Mouse (Mus musculus): ENCODE results near the gene Nmt1. TPM values are rescaled to one million over a fixed set of nuclear protein-coding genes. Genes with fewer than 3 reads are reported as not detected.

The Nmt1 gene
- total RNA-seq, 2 experiments from 2014 or later: 43.8 to 51.9 TPM

GRCm38 (mm10) chr11:103053191-103054076 is 25.4 kb downstream of the Nmt1 start:
- peak overlapping the region; percentile 93 for H3K27ac ChIP-seq
- no peak for TF ChIP-seq CTCF (IDR thresholded peaks at IDR 0.05)
- intact Hi-C loops (cut with DNase I): loop anchor here (5.0 kb wide), 1 partner anchor 151 kb away; the partner anchor contains the start of gene Gfap
- H3K4me3 ChIP-seq: no peak overlapping the region
- DNase-seq: peak; percentile 23

GRCm38 (mm10) chr11:103054798-103055197 is 26.8 kb downstream of the Nmt1 start:
- peak; percentile 89 for TF ChIP-seq CTCF (IDR thresholded peaks at IDR 0.05)
- Histone ChIP-seq H3K27ac (peak overlapping the region; percentile 50; the same call in 1 of the 2 replicates), H3K4me3 (no peak overlapping the region)
- intact Hi-C loops (cut with DNase I): loop anchor here (5.0 kb wide), 1 partner anchor 152 kb away; the partner anchor contains the start of gene Gfap
- DNase-seq: peak; percentile 71

GRCm38 (mm10) chr11:103056636-103057035 is 28.6 kb downstream of the Nmt1 start:
- TF ChIP-seq CTCF (IDR thresholded peaks at IDR 0.05): no peak

GRCm38 (mm10) chr11:103058499-103059085 is 30.6 kb downstream of the Nmt1 start:
- DNase-seq: peak; percentile 80
- intact Hi-C loops (cut with DNase I): loop anchor here (1.0 kb wide), 1 partner anchor 17 kb away; no protein-coding TSS in a partner anchor
- peak; percentile 51 for TF ChIP-seq CTCF (IDR thresholded peaks at IDR 0.05)
- Histone ChIP-seq H3K4me3 (no peak overlapping the region), H3K27ac (peak overlapping the region; percentile 92)

More at GRCm38 (mm10) chr11:103056636-103057035, 28.6 kb downstream of the Nmt1 start:
- no peak overlapping the region for H3K4me3 ChIP-seq
- H3K27ac ChIP-seq: peak overlapping the region; percentile 92
- intact Hi-C loops (cut with DNase I): no loop called here
- peak; percentile 40 for DNase-seq

GRCm38 (mm10) chr11:103066191-103067050 is 38.4 kb downstream of the Nmt1 start:
- no peak for TF ChIP-seq CTCF (IDR thresholded peaks at IDR 0.05)
- H3K27ac ChIP-seq: peak overlapping the region; percentile 90

GRCm38 (mm10) chr11:103067051-103067361 is 39.0 kb downstream of the Nmt1 start:
- peak overlapping the region; percentile 90 for H3K27ac ChIP-seq
- DNase-seq: peak; percentile 43
- intact Hi-C loops (cut with DNase I): no loop called here
- peak overlapping the region; percentile 5; the same call in 1 of the 2 replicates for H3K4me3 ChIP-seq
- no peak for TF ChIP-seq CTCF (IDR thresholded peaks at IDR 0.05)

More at GRCm38 (mm10) chr11:103066191-103067050, 38.4 kb downstream of the Nmt1 start:
- peak; percentile 47 for DNase-seq
- peak overlapping the region; percentile 5; the same call in 1 of the 2 replicates for H3K4me3 ChIP-seq
- intact Hi-C loops (cut with DNase I): no loop called here

- Histone ChIP-seq H3K4me3 (peak overlapping the region; percentile 5; the same call in 1 of the 2 replicates), H3K27ac (peak overlapping the region; percentile 90)
- peak; percentile 92 for DNase-seq
- TF ChIP-seq CTCF (IDR thresholded peaks at IDR 0.05): no peak
- intact Hi-C loops (cut with DNase I): no loop called here
Measured at GRCm38 (mm10) chr11:103067457-103068001, 39.5 kb downstream of the Nmt1 start.

- H3K4me3 ChIP-seq: no peak overlapping the region
- H3K27ac ChIP-seq: peak overlapping the region; percentile 90
- intact Hi-C loops (cut with DNase I): no loop called here
- DNase-seq: no peak
- no peak for TF ChIP-seq CTCF (IDR thresholded peaks at IDR 0.05)
Measured at GRCm38 (mm10) chr11:103068272-103068671, 40.3 kb downstream of the Nmt1 start.

GRCm38 (mm10) chr11:103068884-103069283 is 40.9 kb downstream of the Nmt1 start:
- Histone ChIP-seq H3K27ac (peak overlapping the region; percentile 90), H3K4me3 (no peak overlapping the region)
- peak; percentile 25 for DNase-seq
- intact Hi-C loops (cut with DNase I): no loop called here
- no peak for TF ChIP-seq CTCF (IDR thresholded peaks at IDR 0.05)

GRCm38 (mm10) chr11:103069731-103070130 is 41.7 kb downstream of the Nmt1 start:
- DNase-seq: peak; percentile 13
- Histone ChIP-seq H3K4me3 (no peak overlapping the region), H3K27ac (peak overlapping the region; percentile 90)
- TF ChIP-seq CTCF (IDR thresholded peaks at IDR 0.05): no peak
- intact Hi-C loops (cut with DNase I): no loop called here

- Histone ChIP-seq H3K4me3 (no peak overlapping the region), H3K27ac (peak overlapping the region; percentile 90)
- peak; percentile 21 for DNase-seq
- intact Hi-C loops (cut with DNase I): no loop called here
- no peak for TF ChIP-seq CTCF (IDR thresholded peaks at IDR 0.05)
Measured at GRCm38 (mm10) chr11:103070322-103070880, 42.4 kb downstream of the Nmt1 start.
